Mouse (Mus musculus) telencephalon, adult 2 months (tissue): ENCODE results near the gene Rela.

Experiments
- DNase-seq: peaks from one replicate; pipeline ENCODE4 v3.0.0-alpha.2; 2011; ENCODE audit warnings: low read depth, low spot score

Rela gene

GRCm38 (mm10) chr19:5636036-5636570 lies 1.2 kb upstream of the Rela start:
- no peak for DNase-seq

GRCm38 (mm10) chr19:5636571-5637041 lies 677 bp upstream of the Rela start:
- DNase-seq: peak; percentile 48

- DNase-seq: no peak
Observed at GRCm38 (mm10) chr19:5638416-5639005, 1.2 kb downstream of the Rela start.

- DNase-seq: no peak
Observed at GRCm38 (mm10) chr19:5640339-5640738, 3.1 kb downstream of the Rela start.

- DNase-seq: no peak
Observed at GRCm38 (mm10) chr19:5641021-5641420, 3.7 kb downstream of the Rela start.

- no peak for DNase-seq
Observed at GRCm38 (mm10) chr19:5641641-5642040, 4.4 kb downstream of the Rela start.

- no peak for DNase-seq
Observed at GRCm38 (mm10) chr19:5645280-5645679, 8.0 kb downstream of the Rela start.

- DNase-seq: no peak
Observed at GRCm38 (mm10) chr19:5646731-5647330, 9.5 kb downstream of the Rela start.

- no peak for DNase-seq
Observed at GRCm38 (mm10) chr19:5647791-5648190, 10.5 kb downstream of the Rela start.

GRCm38 (mm10) chr19:5648401-5649297 lies 11.4 kb downstream of the Rela start:
- peak; percentile 86 for DNase-seq

- DNase-seq: no peak
Observed at GRCm38 (mm10) chr19:5649298-5649741, 12.0 kb downstream of the Rela start.

GRCm38 (mm10) chr19:5651502-5652274 lies 14.4 kb downstream of the Rela start:
- no peak for DNase-seq

- no peak for DNase-seq
Observed at GRCm38 (mm10) chr19:5652570-5652969, 15.3 kb downstream of the Rela start.

GRCm38 (mm10) chr19:5653969-5654719 lies 16.9 kb downstream of the Rela start:
- DNase-seq: no peak

GRCm38 (mm10) chr19:5654720-5655298 lies 17.5 kb downstream of the Rela start:
- no peak for DNase-seq

GRCm38 (mm10) chr19:5660942-5661751 lies 23.9 kb downstream of the Rela start:
- no peak for DNase-seq

GRCm38 (mm10) chr19:5662310-5662709 lies 25.0 kb downstream of the Rela start:
- no peak for DNase-seq

GRCm38 (mm10) chr19:5662981-5663913 lies 26.0 kb downstream of the Rela start, which contains the start of gene Sipa1:
Gene Sipa1, minus strand, starts transcription at chr19:5663707.
- DNase-seq: no peak
